Comparison of ENCODE assay signal across 30 mouse cellular contexts in genomic region chr6:119375035-119375434, GRCm38 (mm10). TPM values are rescaled to one million over a fixed set of nuclear protein-coding genes. Genes with fewer than 3 reads are reported as not detected.
DNase-seq lines count a peak whose midpoint lies in the region; ATAC-seq and TF ChIP-seq lines count a peak whose summit lies in the region.
"Had no signal": no experiment of that assay in that cellular context is flagged by ENCODE, and none has a peak within 500 bp of the region (broad histone marks: within the 10 kb centered on the region; RNA-seq: fewer than 3 reads in every experiment).

No protein-coding gene starts in this region.

- H3K27ac ChIP-seq in forebrain, postnatal 0 days (ENCODE audit: low read depth, low read length), result no peak overlapping the region
- no peak overlapping the region for H3K27ac ChIP-seq in forebrain, embryonic 11.5 days (ENCODE audit: low read depth, low read length)
- H3K27ac ChIP-seq in kidney, adult 2 months (ENCODE audit: insufficient read depth, low read depth, low read length), result no peak overlapping the region
- H3K27ac ChIP-seq in liver, postnatal 0 days (ENCODE audit: low read depth), result peak overlapping the region; percentile 62
- no peak overlapping the region for H3K27ac ChIP-seq in liver, embryonic 11.5 days (ENCODE audit: low read depth, low read length)
- H3K27ac ChIP-seq in MEL (ENCODE audit: control insufficient read depth, low read depth, low read length), result no peak overlapping the region
- H3K27ac ChIP-seq: embryonic facial prominence, embryonic 12.5 days; forebrain, embryonic 15.5 days; heart, embryonic 10.5 days; heart, embryonic 15.5 days; hindbrain, embryonic 13.5 days; limb, embryonic 13.5 days; neural tube, embryonic 13.5 days had no signal

- TF ChIP-seq POLR2A in kidney, adult 2 months (IDR thresholded peaks at IDR 0.05; ENCODE audit: low read depth, low read length), result no peak
- TF ChIP-seq POLR2A in MEL (IDR thresholded peaks at IDR 0.05; ENCODE audit: control insufficient read depth in 1 of 2, insufficient read depth in 1 of 2, low read depth in 1 of 2, low read length in 2 of 2, poor library complexity in 1 of 2), result no peak

- no peak overlapping the region for H3K9ac ChIP-seq in forebrain, postnatal 0 days
- H3K9ac ChIP-seq in forebrain, embryonic 11.5 days (ENCODE audit: low read length), result no peak overlapping the region
- H3K9ac ChIP-seq in liver, postnatal 0 days (replicated peaks), result no peak overlapping the region
- no peak overlapping the region for H3K9ac ChIP-seq in liver, embryonic 11.5 days (ENCODE audit: low read depth, low read length)
- no peak overlapping the region for H3K9ac ChIP-seq in MEL (ENCODE audit: control insufficient read depth, low read depth, low read length, poor library complexity, severe bottlenecking)
- H3K9ac ChIP-seq: embryonic facial prominence, embryonic 12.5 days; forebrain, embryonic 15.5 days; heart, embryonic 15.5 days; hindbrain, embryonic 13.5 days; limb, embryonic 13.5 days; neural tube, embryonic 13.5 days had no signal

- H3K36me3 ChIP-seq in forebrain, postnatal 0 days (ENCODE audit: insufficient read depth), result no peaks in the 10 kb centered on the region
- H3K36me3 ChIP-seq in forebrain, embryonic 11.5 days (ENCODE audit: control insufficient read depth, insufficient read depth, low read length), result no peaks in the 10 kb centered on the region
- no peaks in the 10 kb centered on the region for H3K36me3 ChIP-seq in kidney, adult 2 months (ENCODE audit: control insufficient read depth, insufficient read depth, low read length)
- peaks cover 4% of the 10 kb centered on the region; the same call in 1 of the 2 replicates for H3K36me3 ChIP-seq in liver, postnatal 0 days (replicated peaks; ENCODE audit: insufficient read depth, low read length)
- H3K36me3 ChIP-seq in liver, embryonic 11.5 days (ENCODE audit: control insufficient read depth, insufficient read depth, low read length), result no peaks in the 10 kb centered on the region
- H3K36me3 ChIP-seq in MEL (ENCODE audit: control insufficient read depth in 1 of 2, insufficient read depth in 2 of 2, low read length in 2 of 2), result peaks cover 2 to 60% of the 10 kb centered on the region in 2 experiments
- H3K36me3 ChIP-seq: embryonic facial prominence, embryonic 12.5 days; forebrain, embryonic 15.5 days; heart, embryonic 10.5 days; heart, embryonic 15.5 days; hindbrain, embryonic 13.5 days; neural tube, embryonic 13.5 days had no signal

- no peaks in the 10 kb centered on the region for H3K9me3 ChIP-seq in forebrain, postnatal 0 days (ENCODE audit: low read length)
- no peaks in the 10 kb centered on the region for H3K9me3 ChIP-seq in forebrain, embryonic 11.5 days (ENCODE audit: control insufficient read depth, low read length)
- no peaks in the 10 kb centered on the region for H3K9me3 ChIP-seq in liver, postnatal 0 days (ENCODE audit: low read length)
- no peaks in the 10 kb centered on the region for H3K9me3 ChIP-seq in liver, embryonic 11.5 days (ENCODE audit: control insufficient read depth, low read length)
- no peaks in the 10 kb centered on the region for H3K9me3 ChIP-seq in MEL (replicated peaks; ENCODE audit: insufficient read depth, low read length)
- H3K9me3 ChIP-seq: embryonic facial prominence, embryonic 12.5 days; forebrain, embryonic 15.5 days; heart, embryonic 10.5 days; heart, embryonic 15.5 days; hindbrain, embryonic 13.5 days; limb, embryonic 13.5 days; neural tube, embryonic 13.5 days had no signal

- 75% methylated on average over 5 of the region's 5 CpGs for WGBS in forebrain, postnatal 0 days
- WGBS in forebrain, embryonic 11.5 days, result 76% methylated on average over 5 of the region's 5 CpGs
- WGBS in kidney, adult 2 months, result 79% methylated on average over 5 of the region's 5 CpGs
- 59% methylated on average over 5 of the region's 5 CpGs for WGBS in liver, postnatal 0 days (ENCODE audit: insufficient replicate concordance)
- 57% methylated on average over 5 of the region's 5 CpGs for WGBS in liver, embryonic 11.5 days

- no peak for DNase-seq in forebrain, postnatal 0 days
- DNase-seq in forebrain, embryonic 11.5 days (ENCODE audit: low spot score), result no peak
- no peak for DNase-seq in kidney, adult 2 months
- no peak for DNase-seq in kidney, adult 9 months
- no peak for DNase-seq in liver, postnatal 0 days
- no peak for DNase-seq in liver, embryonic 11.5 days (ENCODE audit: low spot score)
- no peak for DNase-seq in MEL (ENCODE audit: low read depth, low spot score)
- DNase-seq in thymus, postnatal 0 days (ENCODE audit: low spot score), result no peak
- DNase-seq: adrenal gland, postnatal 25 days; cerebellum, adult 11-12 months; cerebellum, adult 9-11 months; embryo, embryonic 11 days; gastrocnemius, postnatal 14 days; heart, postnatal 36 days; kidney, adult 8-10 months; kidney, postnatal 14 days; lung, postnatal 10 days; right cerebral cortex, postnatal 4 days had no signal

- H3K4me3 ChIP-seq in forebrain, postnatal 0 days (ENCODE audit: low read depth, low read length), result no peak overlapping the region
- H3K4me3 ChIP-seq in forebrain, embryonic 11.5 days (ENCODE audit: low read depth, low read length), result no peak overlapping the region
- no peak overlapping the region for H3K4me3 ChIP-seq in kidney, adult 2 months (ENCODE audit: insufficient read depth, low read depth, low read length)
- no peak overlapping the region for H3K4me3 ChIP-seq in liver, postnatal 0 days (ENCODE audit: low read depth, low read length)
- H3K4me3 ChIP-seq in liver, embryonic 11.5 days (ENCODE audit: low read depth, low read length), result no peak overlapping the region
- H3K4me3 ChIP-seq in MEL (ENCODE audit: control insufficient read depth in 1 of 2, insufficient read depth in 1 of 2, low read depth in 2 of 2, low read length in 2 of 2), result no peak overlapping the region
- H3K4me3 ChIP-seq: embryonic facial prominence, embryonic 12.5 days; forebrain, embryonic 15.5 days; heart, embryonic 10.5 days; heart, embryonic 15.5 days; hindbrain, embryonic 13.5 days; limb, embryonic 13.5 days; myocyte; neural tube, embryonic 13.5 days had no signal

- no peak overlapping the region for H3K4me2 ChIP-seq in forebrain, postnatal 0 days (ENCODE audit: low read depth)
- no peak overlapping the region for H3K4me2 ChIP-seq in forebrain, embryonic 11.5 days (ENCODE audit: low read depth, low read length, severe bottlenecking)
- no peak overlapping the region for H3K4me2 ChIP-seq in liver, postnatal 0 days (ENCODE audit: low read depth, low read length)
- H3K4me2 ChIP-seq in liver, embryonic 11.5 days, result no peak overlapping the region
- H3K4me2 ChIP-seq: embryonic facial prominence, embryonic 12.5 days; forebrain, embryonic 15.5 days; heart, embryonic 15.5 days; hindbrain, embryonic 13.5 days; limb, embryonic 13.5 days; midbrain, embryonic 11.5 days; neural tube, embryonic 13.5 days had no signal

- TF ChIP-seq EP300 in liver, postnatal 0 days (IDR thresholded peaks at IDR 0.05; ENCODE audit: low read depth), result no peak
- TF ChIP-seq EP300 in MEL (IDR thresholded peaks at IDR 0.05; ENCODE audit: low read depth in 1 of 2, low read length in 2 of 2), result no peak

- peaks cover 20% of the 10 kb centered on the region for H3K79me2 ChIP-seq in MEL (ENCODE audit: control insufficient read depth, insufficient read depth, low read length, poor library complexity)

- TF ChIP-seq CTCF in forebrain, postnatal 0 days (IDR thresholded peaks at IDR 0.05; ENCODE audit: low read depth), result peak; percentile 8; the same call in 1 of the 2 replicates
- 0 out of 2 replicates have a peak, but pooled peaks have one; percentile 16 for TF ChIP-seq CTCF in kidney, adult 2 months (conservative IDR thresholded peaks at IDR 0.05; ENCODE audit: insufficient read depth, insufficient read length, low read depth, low read length)
- peak; percentile 32; the same call in 1 of the 2 replicates for TF ChIP-seq CTCF in liver, postnatal 0 days (IDR thresholded peaks at IDR 0.05; ENCODE audit: low read depth)
- peak in 2 of 3 experiments; percentile 22 to 34; a peak in 2 of 6 replicates for TF ChIP-seq CTCF in MEL (IDR thresholded peaks at IDR 0.05 in 2 of 3, conservative IDR thresholded peaks at IDR 0.05 in 1 of 3; ENCODE audit: control insufficient read depth in 1 of 3, insufficient read depth in 1 of 3, low read depth in 2 of 3, low read length in 3 of 3, poor library complexity in 1 of 3, severe bottlenecking in 1 of 3)

- TF ChIP-seq RAD21 in MEL (IDR thresholded peaks at IDR 0.05; ENCODE audit: low read depth, low read length), result no peak

- no peaks in the 10 kb centered on the region for H3K27me3 ChIP-seq in forebrain, postnatal 0 days (ENCODE audit: insufficient read depth, low read length)
- H3K27me3 ChIP-seq in forebrain, embryonic 11.5 days (ENCODE audit: control insufficient read depth, insufficient read depth, low read length), result no peaks in the 10 kb centered on the region
- H3K27me3 ChIP-seq in kidney, adult 2 months (replicated peaks; ENCODE audit: control insufficient read depth, insufficient read depth, low read length), result no peaks in the 10 kb centered on the region
- no peaks in the 10 kb centered on the region for H3K27me3 ChIP-seq in liver, postnatal 0 days (ENCODE audit: insufficient read depth, low read length)
- no peaks in the 10 kb centered on the region for H3K27me3 ChIP-seq in liver, embryonic 11.5 days (replicated peaks; ENCODE audit: control insufficient read depth, insufficient read depth, low read length)
- no peaks in the 10 kb centered on the region for H3K27me3 ChIP-seq in MEL (ENCODE audit: control insufficient read depth in 1 of 2, insufficient read depth in 2 of 2, low read length in 2 of 2)
- H3K27me3 ChIP-seq: embryonic facial prominence, embryonic 12.5 days; forebrain, embryonic 15.5 days; heart, embryonic 15.5 days; hindbrain, embryonic 13.5 days; limb, embryonic 13.5 days; neural tube, embryonic 13.5 days had no signal

- no peak for ATAC-seq in forebrain, postnatal 0 days
- ATAC-seq in forebrain, embryonic 11.5 days (replicated peaks; ENCODE audit: low FRiP score), result no peak
- no peak for ATAC-seq in liver, postnatal 0 days
- no peak for ATAC-seq in liver, embryonic 11.5 days (replicated peaks; ENCODE audit: low FRiP score)
- ATAC-seq: forebrain, embryonic 15.5 days; midbrain, embryonic 16.5 days had no signal

- H3K4me1 ChIP-seq in forebrain, postnatal 0 days (ENCODE audit: insufficient read depth), result no peaks in the 10 kb centered on the region
- no peaks in the 10 kb centered on the region for H3K4me1 ChIP-seq in forebrain, embryonic 11.5 days (replicated peaks; ENCODE audit: control insufficient read depth, insufficient read depth, low read length)
- peaks cover 10% of the 10 kb centered on the region; the same call in 1 of the 2 replicates for H3K4me1 ChIP-seq in kidney, adult 2 months (ENCODE audit: control insufficient read depth, insufficient read depth, low read length)
- peaks cover 55% of the 10 kb centered on the region for H3K4me1 ChIP-seq in liver, postnatal 0 days (ENCODE audit: insufficient read depth)
- peaks cover 59% of the 10 kb centered on the region for H3K4me1 ChIP-seq in liver, embryonic 11.5 days (replicated peaks; ENCODE audit: control insufficient read depth, insufficient read depth, low read length)
- peaks cover 37 to 41% of the 10 kb centered on the region in 2 experiments for H3K4me1 ChIP-seq in MEL (ENCODE audit: control insufficient read depth in 1 of 2, insufficient read depth in 2 of 2, low read length in 2 of 2)
- H3K4me1 ChIP-seq: embryonic facial prominence, embryonic 12.5 days; forebrain, embryonic 15.5 days; limb, embryonic 13.5 days; neural tube, embryonic 13.5 days had no signal

RNA-seq across cellular contexts. Expression of gene Adipor2, which starts 42.5 kb away (rescaled TPM):
- total RNA-seq in forebrain, postnatal 0 days (2014; rRNA removed), result 42.9 and 46.9 TPM in 2 replicates
- 24.6 and 34.0 TPM in 2 replicates for polyA plus RNA-seq in forebrain, postnatal 0 days (2015; fragmentation: Nextera tagmentation; extraction: Ambion mirVana)
- polyA plus RNA-seq in forebrain, embryonic 11.5 days (2014; fragmentation: Nextera tagmentation; extraction: Ambion mirVana), result 19.9 and 20.6 TPM in 2 replicates
- polyA plus RNA-seq in kidney, adult 2 months (2012; rRNA removed), result 65.7 and 66.6 TPM in 2 replicates
- 53.9 and 58.6 TPM in 2 replicates for polyA plus RNA-seq in liver, postnatal 0 days (2015; fragmentation: Nextera tagmentation; extraction: Ambion mirVana)
- polyA plus RNA-seq in liver, embryonic 11.5 days (2014; fragmentation: Nextera tagmentation; extraction: Ambion mirVana), result 15.8 and 16.5 TPM in 2 replicates
- 37.9 and 41.3 TPM in 2 replicates for total RNA-seq in MEL (2012; rRNA removed)
- 10 to 100 TPM in 1 of 2 experiments, not detected in 1; 37.6 TPM for polyA plus RNA-seq in MEL (2012; ENCODE audit: insufficient read depth in 1 of 2, insufficient read length in 2 of 2, low read depth in 1 of 2, low replicate concordance in 2 of 2, missing spikeins in 1 of 2)
- polyA plus RNA-seq in thymus, postnatal 0 days (2015; fragmentation: Nextera tagmentation; extraction: Ambion mirVana), result 44.5 and 51.4 TPM in 2 replicates

RNA-seq across cellular contexts. Expression of gene Lrtm2, which starts 44.5 kb away (rescaled TPM):
- 12.8 and 17.8 TPM in 2 replicates for total RNA-seq in forebrain, postnatal 0 days (2014; rRNA removed)
- polyA plus RNA-seq in forebrain, postnatal 0 days (2015; fragmentation: Nextera tagmentation; extraction: Ambion mirVana), result 8.8 and 12.7 TPM in 2 replicates
- polyA plus RNA-seq in forebrain, embryonic 11.5 days (2014; fragmentation: Nextera tagmentation; extraction: Ambion mirVana), result 0.16 and 0.67 TPM in 2 replicates
- 3.0 and 4.1 TPM in 2 replicates for polyA plus RNA-seq in kidney, adult 2 months (2012; rRNA removed)
- not detected in 2 replicates for polyA plus RNA-seq in liver, postnatal 0 days (2015; fragmentation: Nextera tagmentation; extraction: Ambion mirVana)
- not detected in 2 replicates for polyA plus RNA-seq in liver, embryonic 11.5 days (2014; fragmentation: Nextera tagmentation; extraction: Ambion mirVana)
- not detected in 2 replicates for total RNA-seq in MEL (2012; rRNA removed)
- not detected for polyA plus RNA-seq in MEL (2012; ENCODE audit: insufficient read depth in 1 of 2, insufficient read length in 2 of 2, low read depth in 1 of 2, low replicate concordance in 2 of 2, missing spikeins in 1 of 2)
- 0.36 and 0.38 TPM in 2 replicates for polyA plus RNA-seq in thymus, postnatal 0 days (2015; fragmentation: Nextera tagmentation; extraction: Ambion mirVana)
- total RNA-seq: adrenal gland, postnatal 25 days had no signal
- polyA plus RNA-seq: C2C12; limb, embryonic 13.5 days; liver, embryonic 16.5 days; midbrain, embryonic 11.5 days had no signal
